Mouse (Mus musculus) forebrain, embryonic 13.5 days (tissue): Measurements from ENCODE around the gene Icmt. TPM values are rescaled to one million over a fixed set of nuclear protein-coding genes. Genes with fewer than 3 reads are reported as not detected.

ENCODE experiments used
- ATAC-seq: fragments of 200-750 bp; cut with Nextera tagmentation; 2 replicates; pipeline ENCODE4 v1.8.0; 2017
- H3K27ac ChIP-seq: fragments of 300-500 bp; sonication (generic); 2 replicates; pipeline ENCODE4 v1.5.1; 2015; ENCODE audit warnings: inconsistent platforms, mild to moderate bottlenecking, moderate library complexity
- H3K27me3 ChIP-seq: fragments of 300-500 bp; sonication (generic); 2 replicates; pipeline ENCODE4 v1.6.1; 2015; ENCODE audit warnings: mild to moderate bottlenecking, inconsistent platforms
- H3K36me3 ChIP-seq: fragments of 300-500 bp; sonication (generic); 2 replicates; pipeline ENCODE4 v1.6.1; 2015; ENCODE audit warnings: mild to moderate bottlenecking, inconsistent platforms; ENCODE audit not compliant: poor library complexity, severe bottlenecking
- H3K4me1 ChIP-seq: fragments of 300-500 bp; sonication (generic); 2 replicates; pipeline ENCODE4 v1.6.1; 2015; ENCODE audit warnings: inconsistent platforms
- H3K4me2 ChIP-seq: fragments of 300-500 bp; sonication (generic); 2 replicates; pipeline ENCODE4 v1.6.1; 2015; ENCODE audit warnings: inconsistent platforms, mild to moderate bottlenecking, moderate library complexity
- H3K4me3 ChIP-seq: fragments of 300-500 bp; sonication (generic); 2 replicates; pipeline ENCODE4 v1.5.1; 2015; ENCODE audit warnings: mild to moderate bottlenecking, inconsistent platforms
- H3K9ac ChIP-seq: fragments of 300-500 bp; sonication (generic); 2 replicates; pipeline ENCODE4 v1.6.1; 2015; ENCODE audit warnings: mild to moderate bottlenecking, inconsistent platforms
- H3K9me3 ChIP-seq: fragments of 300-500 bp; sonication (generic); replicated peaks from 2 replicates; pipeline ENCODE4 v1.6.1; 2016; ENCODE audit warnings: inconsistent platforms
- WGBS: fragments of 180-500 bp; shearing (Covaris S2); methylation state at CpG from one replicate; pipeline ENCODE4 v1.1.7; 2015; 5-methylcytosine and 5-hydroxymethylcytosine counted together
- polyA plus RNA-seq: library from polyadenylated mRNA; unstranded; fragments of >200 nt; fragmentation: Nextera tagmentation; extraction: Ambion mirVana; gene quantifications from 2 replicates; pipeline ENCODE4 v1.2.1, GENCODE M21; 2015

Gene Icmt
- polyA plus RNA-seq, 1 experiment from 2014 or later, result 13.4 TPM

DNA sequence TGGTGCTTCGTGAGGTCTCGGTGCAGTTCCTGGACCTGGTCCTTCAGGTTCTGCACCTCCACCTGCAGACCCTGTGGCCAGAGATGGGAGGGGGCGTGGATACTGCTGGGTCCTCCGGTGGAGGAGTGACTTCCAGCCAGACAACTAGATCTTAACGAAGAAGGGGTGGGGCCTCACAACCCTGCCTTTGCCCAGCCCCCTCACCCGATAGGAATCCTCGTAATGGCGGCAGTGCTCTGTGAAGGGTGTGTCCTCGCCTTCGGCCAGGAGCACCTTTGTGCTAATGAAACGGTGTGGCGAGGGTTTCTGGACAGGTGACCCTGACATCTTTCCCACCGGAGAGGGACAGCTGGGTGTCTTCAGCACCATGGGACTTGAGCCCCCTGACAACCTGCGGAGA, 15.2 kb downstream of the Icmt start:
- Histone ChIP-seq H3K9me3 (no peaks in the 10 kb centered on the region), H3K4me1 (peaks cover 19% of the 10 kb centered on the region), H3K27ac (no peak overlapping the region), H3K27me3 (peaks cover 77% of the 10 kb centered on the region), H3K36me3 (0 out of 2 replicates have a peak, but pooled peaks cover 10% of the 10 kb centered on the region), H3K4me3 (0 out of 2 replicates have a peak overlapping the region, but pooled peaks have one; percentile 34), H3K4me2 (0 out of 2 replicates have a peak overlapping the region, but pooled peaks have one; percentile 60), H3K9ac (no peak overlapping the region)
- ATAC-seq, result no peak
- 0% methylated on average over 14 of the region's 14 CpGs for WGBS

DNA sequence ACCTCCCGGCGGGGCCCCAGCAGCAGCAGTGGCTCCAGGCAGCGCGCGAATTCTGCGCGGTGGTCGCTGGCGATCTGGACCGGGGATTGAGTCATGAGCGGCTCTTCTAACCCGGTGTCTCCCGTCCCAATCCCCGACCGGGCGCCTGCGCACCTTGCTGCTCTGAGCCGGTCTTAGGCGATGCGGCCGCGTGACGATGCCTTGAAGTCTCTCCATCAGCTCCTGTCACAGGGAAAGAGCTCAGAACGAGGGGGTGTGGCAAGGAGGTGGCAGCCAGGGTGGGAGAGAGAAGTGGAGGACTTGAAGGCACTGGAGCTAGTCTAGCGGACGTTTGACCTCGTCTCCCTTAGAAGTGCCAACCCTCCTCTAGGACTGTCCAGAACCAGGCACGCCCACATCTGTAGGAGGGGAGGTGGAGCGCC, 16.2 kb downstream of the Icmt start:
- Histone ChIP-seq H3K9me3 (no peaks in the 10 kb centered on the region), H3K27ac (no peak overlapping the region), H3K4me2 (peak overlapping the region; percentile 60), H3K4me1 (peaks cover 19% of the 10 kb centered on the region), H3K36me3 (0 out of 2 replicates have a peak, but pooled peaks cover 8% of the 10 kb centered on the region), H3K4me3 (peak overlapping the region; percentile 34), H3K9ac (peak overlapping the region; percentile 48), H3K27me3 (peaks cover 87% of the 10 kb centered on the region)
- whole genome bisulfite sequencing, result 0% methylated on average over 29 of the region's 29 CpGs
- peak; percentile 57 for ATAC-seq

- 0 out of 2 replicates have a peak, but pooled peaks cover 1% of the 10 kb centered on the region for H3K36me3 ChIP-seq
- no peak overlapping the region for H3K4me3 ChIP-seq
- peaks cover 94% of the 10 kb centered on the region for H3K27me3 ChIP-seq
- no peak overlapping the region for H3K9ac ChIP-seq
- ATAC-seq, result 0 out of 2 replicates have a peak, but pooled peaks have one; percentile 32
- no peaks in the 10 kb centered on the region for H3K9me3 ChIP-seq
- H3K27ac ChIP-seq, result no peak overlapping the region
- peak overlapping the region; percentile 60; the same call in 1 of the 2 replicates for H3K4me2 ChIP-seq
- H3K4me1 ChIP-seq, result peaks cover 19% of the 10 kb centered on the region
These were observed 16.9 kb downstream of the Icmt start for GRCm38 (mm10) chr4:152313934-152314333.

DNA sequence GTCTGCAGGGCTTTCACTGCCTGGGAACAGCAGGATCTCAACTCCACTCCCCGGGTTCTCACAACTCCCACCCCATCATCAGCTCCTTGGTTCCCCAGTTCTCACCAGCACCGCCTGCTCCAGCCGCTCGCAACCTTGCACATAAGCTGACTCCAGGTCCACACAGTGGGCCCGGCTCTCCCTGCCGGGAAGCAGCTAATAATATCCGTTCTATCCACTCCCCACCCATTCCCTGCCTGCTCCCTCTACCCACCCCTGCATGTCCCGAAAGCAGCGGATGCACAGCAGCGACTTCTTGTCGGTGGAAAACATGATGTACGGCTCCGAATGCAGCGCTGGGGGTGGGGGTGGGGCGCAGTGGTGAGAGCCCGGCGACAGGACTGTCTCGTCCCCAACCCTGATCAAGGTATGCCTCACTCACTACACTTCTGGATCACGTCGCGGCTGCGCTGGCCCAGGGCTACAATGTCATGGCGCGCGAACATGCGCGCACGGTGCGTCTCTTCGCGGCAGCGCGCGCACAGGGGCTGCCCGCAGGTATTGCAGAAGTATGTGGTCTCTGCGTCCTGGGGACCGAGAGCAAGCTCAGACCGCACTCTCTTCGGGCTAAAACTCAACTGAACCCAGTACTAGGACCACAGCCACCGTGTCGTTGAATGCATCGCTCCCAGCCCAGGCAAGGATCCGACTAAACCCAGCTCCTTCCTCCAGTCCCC, 18.6 kb downstream of the Icmt start:
- Histone ChIP-seq H3K9ac (peak overlapping the region; percentile 16; the same call in 1 of the 2 replicates), H3K4me2 (peak overlapping the region; percentile 54), H3K4me1 (peaks cover 19% of the 10 kb centered on the region), H3K27me3 (peaks cover 88% of the 10 kb centered on the region), H3K36me3 (no peaks in the 10 kb centered on the region), H3K9me3 (no peaks in the 10 kb centered on the region), H3K27ac (no peak overlapping the region), H3K4me3 (peak overlapping the region; percentile 34)
- WGBS, result 1% methylated on average over 43 of the region's 43 CpGs
- no peak for ATAC-seq

DNA sequence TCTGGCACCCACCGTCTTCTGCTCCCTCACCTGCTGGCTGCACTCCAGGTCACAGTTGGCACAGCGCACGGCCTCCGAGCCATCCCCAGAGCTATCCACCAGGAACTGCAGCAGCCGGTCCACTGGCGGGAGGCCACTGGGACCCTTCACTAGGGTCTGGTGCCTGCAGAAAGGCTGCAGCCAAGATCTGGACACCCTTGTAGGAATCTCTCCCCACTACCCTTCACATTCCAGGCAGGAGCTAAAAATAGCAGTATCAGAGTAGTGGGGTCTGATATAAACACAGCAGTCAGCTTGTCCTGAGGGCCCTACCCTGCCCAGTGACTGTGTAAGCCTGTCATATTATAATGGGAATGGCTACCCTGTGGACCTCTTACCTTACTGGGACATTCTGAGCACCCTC, 20.6 kb downstream of the Icmt start:
- WGBS, result 80% methylated on average over 6 of the region's 6 CpGs
- H3K4me1 ChIP-seq, result peaks cover 14% of the 10 kb centered on the region
- 0 out of 2 replicates have a peak overlapping the region, but pooled peaks have one; percentile 27 for H3K9ac ChIP-seq
- H3K36me3 ChIP-seq, result no peaks in the 10 kb centered on the region
- H3K9me3 ChIP-seq, result no peaks in the 10 kb centered on the region
- H3K27me3 ChIP-seq, result peaks cover 75% of the 10 kb centered on the region
- no peak overlapping the region for H3K27ac ChIP-seq
- no peak for ATAC-seq
- H3K4me2 ChIP-seq, result no peak overlapping the region
- no peak overlapping the region for H3K4me3 ChIP-seq

DNA sequence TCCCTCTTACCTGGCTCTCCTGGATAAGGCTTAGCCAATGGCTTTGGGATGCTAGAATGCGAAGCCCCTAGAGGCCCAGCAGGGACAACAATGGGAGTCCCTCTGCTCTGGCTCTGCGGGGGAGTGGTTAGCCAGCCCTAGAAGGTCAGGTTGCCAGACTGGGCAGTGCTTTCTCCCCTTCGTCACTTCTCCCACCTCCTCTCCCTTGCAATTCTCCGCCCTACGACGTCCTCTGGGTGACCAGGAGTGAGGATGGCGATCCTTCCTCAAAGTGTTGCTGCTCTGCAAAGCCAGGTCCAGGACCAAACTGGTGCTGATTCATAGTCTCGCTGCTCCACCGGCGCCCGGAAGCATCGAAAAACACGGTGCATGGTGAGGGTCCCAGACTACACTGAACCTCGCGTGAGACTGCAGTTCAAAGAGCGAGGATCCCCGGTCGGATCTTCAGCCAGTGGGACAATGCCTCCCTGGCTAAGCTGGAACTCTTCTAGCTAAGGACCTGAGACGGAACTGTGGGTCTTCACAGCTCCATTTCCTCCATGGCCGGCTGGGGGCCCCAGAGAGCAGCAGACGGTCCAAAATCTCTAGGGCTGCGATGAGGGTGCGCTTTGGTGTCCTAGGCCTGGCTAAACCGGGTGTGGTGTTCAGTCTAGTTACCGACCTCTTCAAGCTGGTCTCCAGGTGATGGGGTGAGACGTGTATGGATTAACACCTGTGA, 21.6 kb downstream of the Icmt start, which contains the start of gene Rnf207:
Gene Rnf207 (minus strand): TSS at position 477 of the 718 bp plus-strand sequence.
- H3K4me1 ChIP-seq, result peaks cover 3% of the 10 kb centered on the region
- peak within 1 kb of the TSS; percentile 27; the same call in 1 of the 2 replicates for H3K9ac ChIP-seq
- peak within 1 kb of the TSS; percentile 42 for H3K4me2 ChIP-seq
- peaks cover 64% of the 10 kb centered on the region for H3K27me3 ChIP-seq
- no peak within 1 kb of the TSS for H3K27ac ChIP-seq
- peak within 1 kb of the TSS; percentile 3; the same call in 1 of the 2 replicates for H3K4me3 ChIP-seq
- 4% methylated on average over 26 of the region's 26 CpGs for WGBS
- ATAC-seq, result no peak; the same call in 1 of the 2 replicates
- no peaks in the 10 kb centered on the region for H3K9me3 ChIP-seq
- no peaks in the 10 kb centered on the region for H3K36me3 ChIP-seq

- no peaks in the 10 kb centered on the region for H3K9me3 ChIP-seq
- no peak overlapping the region for H3K4me3 ChIP-seq
- H3K27ac ChIP-seq, result no peak overlapping the region
- no peak for ATAC-seq
- H3K36me3 ChIP-seq, result no peaks in the 10 kb centered on the region
- H3K27me3 ChIP-seq, result peaks cover 36% of the 10 kb centered on the region
- H3K4me1 ChIP-seq, result peaks cover 2% of the 10 kb centered on the region
- no peak overlapping the region for H3K9ac ChIP-seq
- 64% methylated on average over 5 of the region's 5 CpGs for WGBS
- H3K4me2 ChIP-seq, result no peak overlapping the region
These were observed 24.4 kb downstream of the Icmt start for GRCm38 (mm10) chr4:152321464-152321863.

DNA sequence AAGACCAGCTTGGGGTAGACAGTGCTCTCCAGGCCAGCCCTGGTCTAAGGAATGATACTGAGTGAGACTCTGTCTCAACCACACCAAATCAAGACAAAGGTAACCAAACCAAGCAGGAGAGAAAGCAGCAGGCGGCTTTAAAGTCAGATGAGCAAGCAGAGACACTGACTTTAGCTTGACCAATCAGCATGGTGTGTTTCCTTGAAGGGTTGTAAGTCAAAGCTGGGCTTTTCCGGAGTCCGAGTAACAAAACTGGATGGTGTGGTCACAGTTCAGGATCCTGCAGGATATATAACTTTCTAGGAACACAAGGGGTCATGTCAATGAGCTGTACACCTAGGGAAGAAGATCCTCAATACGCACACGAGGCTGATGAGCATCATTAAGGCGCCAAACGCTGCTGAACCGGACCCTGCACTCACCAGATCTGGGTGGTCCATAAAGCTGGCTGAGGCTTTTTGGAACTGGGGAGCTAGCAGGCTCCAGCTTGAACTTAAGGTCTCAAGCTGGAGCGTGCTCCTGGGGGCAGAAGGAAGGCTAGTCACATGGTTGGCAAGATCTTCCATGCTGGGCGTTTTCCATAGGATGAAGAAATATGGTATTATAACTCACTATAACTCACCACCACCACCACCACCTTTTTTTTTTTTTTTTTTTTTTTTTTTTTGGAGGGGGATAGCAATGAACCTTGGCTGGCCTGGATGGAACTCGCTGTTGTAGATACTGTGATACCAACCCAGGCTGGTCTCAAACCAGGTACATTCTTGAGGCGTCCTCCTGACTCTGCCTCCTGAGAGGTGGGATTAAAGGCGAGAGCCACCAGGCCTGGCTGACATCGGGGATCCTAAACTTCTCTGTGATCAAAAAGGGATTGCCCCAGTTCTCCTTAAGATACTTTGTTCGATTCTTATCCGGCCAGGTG, 27.9 kb downstream of the Icmt start:
- Histone ChIP-seq H3K4me2 (peak overlapping the region; percentile 39; the same call in 1 of the 2 replicates), H3K36me3 (peaks cover 15% of the 10 kb centered on the region), H3K4me1 (peaks cover 15% of the 10 kb centered on the region), H3K27ac (no peak overlapping the region), H3K27me3 (peaks cover 6% of the 10 kb centered on the region; the same call in 1 of the 2 replicates), H3K9ac (0 out of 2 replicates have a peak overlapping the region, but pooled peaks have one; percentile 34), H3K9me3 (no peaks in the 10 kb centered on the region), H3K4me3 (peak overlapping the region; percentile 98)
- 60% methylated on average over 16 of the region's 16 CpGs for WGBS
- ATAC-seq, result peak; percentile 44

- H3K4me1 ChIP-seq, result peaks cover 15% of the 10 kb centered on the region
- peak within 1 kb of the TSS; percentile 84 for H3K4me2 ChIP-seq
- under 1% methylated on average over 70 of the region's 70 CpGs for WGBS
- ATAC-seq, result peak; percentile 98
- H3K27me3 ChIP-seq, result peaks cover 6% of the 10 kb centered on the region; the same call in 1 of the 2 replicates
- H3K27ac ChIP-seq, result no peak within 1 kb of the TSS
- peaks cover 24% of the 10 kb centered on the region for H3K36me3 ChIP-seq
- peak within 1 kb of the TSS; percentile 98 for H3K4me3 ChIP-seq
- H3K9me3 ChIP-seq, result no peaks in the 10 kb centered on the region
- H3K9ac ChIP-seq, result peak within 1 kb of the TSS; percentile 96
These were observed 28.8 kb downstream of the Icmt start, which contains the start of gene Rpl22 for GRCm38 (mm10) chr4:152325574-152326411. TSS of gene Rpl22 (plus strand) at chr4:152325742.

- Histone ChIP-seq H3K4me1 (peaks cover 15% of the 10 kb centered on the region), H3K27me3 (peaks cover 4% of the 10 kb centered on the region; the same call in 1 of the 2 replicates), H3K9me3 (no peaks in the 10 kb centered on the region), H3K9ac (peak overlapping the region; percentile 96), H3K4me2 (peak overlapping the region; percentile 84), H3K27ac (no peak overlapping the region), H3K4me3 (peak overlapping the region; percentile 98), H3K36me3 (peaks cover 31% of the 10 kb centered on the region)
- ATAC-seq, result no peak
- 2% methylated on average over 11 of the region's 11 CpGs for WGBS
These were observed 29.5 kb downstream of the Icmt start for GRCm38 (mm10) chr4:152326543-152326942.
